Comparison of ENCODE assay signal across 8 mouse cellular contexts in the genomic region with DNA sequence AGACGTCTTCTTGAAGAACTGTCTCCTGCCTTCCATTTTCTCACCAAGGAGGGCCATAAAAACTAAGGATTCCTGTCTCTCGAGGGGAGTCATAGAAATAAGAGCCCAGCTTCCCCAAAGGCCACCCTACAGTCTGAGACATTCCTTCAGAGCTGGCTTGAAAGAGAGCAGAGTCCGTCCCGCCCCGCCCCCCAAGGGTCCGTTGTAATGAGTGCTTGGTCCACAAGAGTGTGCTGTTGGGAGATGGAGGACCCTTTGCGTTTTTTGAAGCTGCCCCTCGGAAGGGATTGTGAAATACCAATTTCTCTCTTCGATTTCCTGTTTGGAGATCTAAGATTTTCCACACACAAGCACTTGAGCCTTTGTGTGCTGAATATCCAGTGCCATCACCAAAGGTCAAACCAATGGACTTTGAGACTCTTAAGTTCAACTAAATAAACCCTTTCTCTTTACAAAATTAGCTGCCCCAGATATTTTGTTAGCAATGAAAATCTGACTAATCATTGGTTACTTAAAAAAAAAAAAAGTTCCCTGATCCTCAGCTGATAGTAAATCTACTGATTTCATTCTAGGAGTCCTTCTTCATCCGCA. TPM values are rescaled to one million over a fixed set of nuclear protein-coding genes. Genes with fewer than 3 reads are reported as not detected.
A peak's percentile ranks its signal among the peaks of the same experiment; 100 is the strongest.
DNase-seq lines count a peak whose midpoint lies in the region; ATAC-seq and TF ChIP-seq lines count a peak whose summit lies in the region.

No protein-coding gene starts in this region.

- TF ChIP-seq CTCF in small intestine, adult 2 months (IDR thresholded peaks at IDR 0.05; ENCODE audit: extremely low read depth, insufficient read length, insufficient replicate concordance, low read depth, low read length): peak; percentile 36; the same call in 1 of the 2 replicates

- peak; percentile 56 for DNase-seq in forebrain, embryonic 10.5 days (ENCODE audit: extremely low spot score, low spot score)
- DNase-seq in midbrain, embryonic 11.5 days (ENCODE audit: low spot score, missing footprints): peak; percentile 93
- DNase-seq in limb, embryonic 11.5 days (ENCODE audit: low spot score): peak; percentile 76
- no peak for DNase-seq in urinary bladder, postnatal 10 days (ENCODE audit: low spot score)
- DNase-seq in left cerebral cortex, adult 9 months (ENCODE audit: low spot score in 2 of 2): no peak

- peaks cover 12% of the 10 kb centered on the region for H3K4me1 ChIP-seq in forebrain, embryonic 10.5 days
- no peaks in the 10 kb centered on the region for H3K4me1 ChIP-seq in forebrain, embryonic 15.5 days
- no peaks in the 10 kb centered on the region for H3K4me1 ChIP-seq in midbrain, embryonic 11.5 days (ENCODE audit: control insufficient read depth, insufficient read depth, low read length)
- H3K4me1 ChIP-seq in midbrain, embryonic 15.5 days: no peaks in the 10 kb centered on the region
- no peaks in the 10 kb centered on the region for H3K4me1 ChIP-seq in limb, embryonic 11.5 days (ENCODE audit: control insufficient read depth, insufficient read depth, low read length)
- peaks cover 2% of the 10 kb centered on the region; the same call in 1 of the 2 replicates for H3K4me1 ChIP-seq in small intestine, adult 2 months (ENCODE audit: control insufficient read depth, insufficient read depth, insufficient read length, low read length)

- H3K4me3 ChIP-seq in forebrain, embryonic 10.5 days: no peak overlapping the region
- no peak overlapping the region for H3K4me3 ChIP-seq in forebrain, embryonic 15.5 days
- H3K4me3 ChIP-seq in midbrain, embryonic 11.5 days (ENCODE audit: low read depth, low read length): no peak overlapping the region
- no peak overlapping the region for H3K4me3 ChIP-seq in midbrain, embryonic 15.5 days
- H3K4me3 ChIP-seq in limb, embryonic 11.5 days (ENCODE audit: low read depth, low read length): no peak overlapping the region
- no peak overlapping the region for H3K4me3 ChIP-seq in small intestine, adult 2 months (ENCODE audit: low read depth, low read length)

- no peak overlapping the region for H3K27ac ChIP-seq in forebrain, embryonic 10.5 days
- no peak overlapping the region for H3K27ac ChIP-seq in forebrain, embryonic 15.5 days (replicated peaks)
- no peak overlapping the region for H3K27ac ChIP-seq in midbrain, embryonic 11.5 days (ENCODE audit: low read depth, low read length)
- no peak overlapping the region for H3K27ac ChIP-seq in midbrain, embryonic 15.5 days
- H3K27ac ChIP-seq in limb, embryonic 11.5 days (replicated peaks; ENCODE audit: low read depth, low read length): no peak overlapping the region
- no peak overlapping the region for H3K27ac ChIP-seq in small intestine, adult 2 months (ENCODE audit: insufficient read depth, low read depth, low read length)

- no peak for ATAC-seq in forebrain, embryonic 15.5 days (replicated peaks)
- ATAC-seq in midbrain, embryonic 11.5 days (ENCODE audit: low FRiP score): no peak
- no peak for ATAC-seq in midbrain, embryonic 15.5 days (replicated peaks)
- peak; percentile 57; the same call in 1 of the 2 replicates for ATAC-seq in limb, embryonic 11.5 days (ENCODE audit: insufficient number of reproducible peaks, low FRiP score, low TSS enrichment, low read depth)

- WGBS in forebrain, embryonic 10.5 days: 30% methylated on average over 10 of the region's 10 CpGs
- WGBS in forebrain, embryonic 15.5 days: 26% methylated on average over 10 of the region's 10 CpGs
- WGBS in midbrain, embryonic 11.5 days: 28% methylated on average over 10 of the region's 10 CpGs
- WGBS in midbrain, embryonic 15.5 days: 29% methylated on average over 10 of the region's 10 CpGs
- WGBS in limb, embryonic 11.5 days: 23% methylated on average over 10 of the region's 10 CpGs
- 29% methylated on average over 10 of the region's 10 CpGs for WGBS in small intestine, adult 2 months

- no peaks in the 10 kb centered on the region for H3K27me3 ChIP-seq in forebrain, embryonic 10.5 days (ENCODE audit: poor library complexity, severe bottlenecking)
- H3K27me3 ChIP-seq in forebrain, embryonic 15.5 days: no peaks in the 10 kb centered on the region
- H3K27me3 ChIP-seq in midbrain, embryonic 11.5 days (ENCODE audit: control insufficient read depth, insufficient read depth, low read length): no peaks in the 10 kb centered on the region
- no peaks in the 10 kb centered on the region for H3K27me3 ChIP-seq in midbrain, embryonic 15.5 days (replicated peaks)
- no peaks in the 10 kb centered on the region for H3K27me3 ChIP-seq in limb, embryonic 11.5 days (ENCODE audit: control insufficient read depth, insufficient read depth, low read length)
- H3K27me3 ChIP-seq in small intestine, adult 2 months (ENCODE audit: control insufficient read depth, insufficient read depth, low read length): no peaks in the 10 kb centered on the region

- no peak overlapping the region for H3K4me2 ChIP-seq in forebrain, embryonic 15.5 days (replicated peaks)
- H3K4me2 ChIP-seq in midbrain, embryonic 11.5 days: no peak overlapping the region
- H3K4me2 ChIP-seq in midbrain, embryonic 15.5 days: no peak overlapping the region
- no peak overlapping the region for H3K4me2 ChIP-seq in limb, embryonic 11.5 days (ENCODE audit: low read depth, severe bottlenecking)

- no peak for TF ChIP-seq POLR2A in small intestine, adult 2 months (IDR thresholded peaks at IDR 0.05; ENCODE audit: low read depth, low read length)

- H3K9me3 ChIP-seq in forebrain, embryonic 10.5 days: no peaks in the 10 kb centered on the region
- no peaks in the 10 kb centered on the region for H3K9me3 ChIP-seq in forebrain, embryonic 15.5 days
- no peaks in the 10 kb centered on the region for H3K9me3 ChIP-seq in midbrain, embryonic 11.5 days (ENCODE audit: control insufficient read depth, low read length)
- H3K9me3 ChIP-seq in midbrain, embryonic 15.5 days: no peaks in the 10 kb centered on the region
- no peaks in the 10 kb centered on the region for H3K9me3 ChIP-seq in limb, embryonic 11.5 days (ENCODE audit: control insufficient read depth, low read length)

- H3K9ac ChIP-seq in forebrain, embryonic 15.5 days (replicated peaks): no peak overlapping the region
- no peak overlapping the region for H3K9ac ChIP-seq in midbrain, embryonic 11.5 days (ENCODE audit: low read length)
- H3K9ac ChIP-seq in midbrain, embryonic 15.5 days: no peak overlapping the region
- no peak overlapping the region for H3K9ac ChIP-seq in limb, embryonic 11.5 days (ENCODE audit: low read length)

- H3K36me3 ChIP-seq in forebrain, embryonic 10.5 days (replicated peaks): no peaks in the 10 kb centered on the region
- H3K36me3 ChIP-seq in forebrain, embryonic 15.5 days: no peaks in the 10 kb centered on the region
- no peaks in the 10 kb centered on the region for H3K36me3 ChIP-seq in midbrain, embryonic 11.5 days (ENCODE audit: control insufficient read depth, insufficient read depth, low read length)
- no peaks in the 10 kb centered on the region for H3K36me3 ChIP-seq in midbrain, embryonic 15.5 days (replicated peaks)
- no peaks in the 10 kb centered on the region for H3K36me3 ChIP-seq in limb, embryonic 11.5 days (ENCODE audit: control insufficient read depth, insufficient read depth, low read length)
- H3K36me3 ChIP-seq in small intestine, adult 2 months (ENCODE audit: control insufficient read depth, insufficient read depth, low read length): no peaks in the 10 kb centered on the region

RNA-seq across cellular contexts. Expression of a gene that starts 2.8 kb away (rescaled TPM):
- not detected in 2 replicates for polyA plus RNA-seq in forebrain, embryonic 10.5 days (2016; fragmentation: Nextera tagmentation; extraction: Ambion mirVana)
- 3.6 and 4.8 TPM in 2 replicates for polyA plus RNA-seq in forebrain, embryonic 15.5 days (2015; fragmentation: Nextera tagmentation; extraction: Ambion mirVana)
- polyA plus RNA-seq in midbrain, embryonic 11.5 days (2014; fragmentation: Nextera tagmentation; extraction: Ambion mirVana): not detected in 2 replicates
- 1.7 and 2.2 TPM in 2 replicates for polyA plus RNA-seq in midbrain, embryonic 15.5 days (2015; fragmentation: Nextera tagmentation; extraction: Ambion mirVana)
- not detected in 2 replicates for polyA plus RNA-seq in limb, embryonic 11.5 days (2014; fragmentation: Nextera tagmentation; extraction: Ambion mirVana)
- 0.03 and 0.34 TPM in 2 replicates for polyA plus RNA-seq in small intestine, adult 2 months (2012; rRNA removed)

RNA-seq across cellular contexts. Expression of a gene that starts 39.2 kb away (rescaled TPM):
- not detected in 2 replicates for polyA plus RNA-seq in forebrain, embryonic 10.5 days (2016; fragmentation: Nextera tagmentation; extraction: Ambion mirVana)
- not detected in 2 replicates for polyA plus RNA-seq in forebrain, embryonic 15.5 days (2015; fragmentation: Nextera tagmentation; extraction: Ambion mirVana)
- not detected in 2 replicates for polyA plus RNA-seq in midbrain, embryonic 11.5 days (2014; fragmentation: Nextera tagmentation; extraction: Ambion mirVana)
- polyA plus RNA-seq in midbrain, embryonic 15.5 days (2015; fragmentation: Nextera tagmentation; extraction: Ambion mirVana): not detected in 2 replicates
- polyA plus RNA-seq in limb, embryonic 11.5 days (2014; fragmentation: Nextera tagmentation; extraction: Ambion mirVana): not detected in 2 replicates
- polyA plus RNA-seq in small intestine, adult 2 months (2012; rRNA removed): 0.24 TPM in 1 of 2 replicates, not detected in the other

RNA-seq across cellular contexts. Expression of a gene that starts 57.6 kb away (rescaled TPM):
- not detected in 2 replicates for polyA plus RNA-seq in forebrain, embryonic 10.5 days (2016; fragmentation: Nextera tagmentation; extraction: Ambion mirVana)
- 0.14 TPM in 1 of 2 replicates, not detected in the other for polyA plus RNA-seq in forebrain, embryonic 15.5 days (2015; fragmentation: Nextera tagmentation; extraction: Ambion mirVana)
- not detected in 2 replicates for polyA plus RNA-seq in midbrain, embryonic 11.5 days (2014; fragmentation: Nextera tagmentation; extraction: Ambion mirVana)
- 0.26 TPM in 1 of 2 replicates, not detected in the other for polyA plus RNA-seq in midbrain, embryonic 15.5 days (2015; fragmentation: Nextera tagmentation; extraction: Ambion mirVana)
- polyA plus RNA-seq in limb, embryonic 11.5 days (2014; fragmentation: Nextera tagmentation; extraction: Ambion mirVana): 0.03 TPM in 1 of 2 replicates, not detected in the other
- 0.06 TPM in 1 of 2 replicates, not detected in the other for polyA plus RNA-seq in small intestine, adult 2 months (2012; rRNA removed)

Comparison
In these comparisons a context has a peak if more than half of its experiments do, and no peak if none do; other contexts are left out.
1. DNase-seq: peak in forebrain, embryonic 10.5 days (single experiment), midbrain, embryonic 11.5 days (single experiment) and limb, embryonic 11.5 days (single experiment); none in urinary bladder, postnatal 10 days (single experiment) and left cerebral cortex, adult 9 months (0 of 2).